Mouse (Mus musculus): ENCODE measurements around the gene Atp6v1a. TPM values are rescaled to one million over a fixed set of nuclear protein-coding genes. Genes with fewer than 3 reads are reported as not detected.

Gene Atp6v1a
- polyA plus RNA-seq, 1 experiment: 214 TPM

GRCm38 (mm10) chr16:44173155-44173941 is 33.8 kb upstream of the Atp6v1a start, which contains the start of gene Usf3:
TSS of gene Usf3 (plus strand) at chr16:44173246.
- TF ChIP-seq CTCF (IDR thresholded peaks at IDR 0.05; ENCODE audit: extremely low read depth, insufficient read depth, low read length) (no peak), POLR2A (IDR thresholded peaks at IDR 0.05; ENCODE audit: extremely low read depth, insufficient read depth, low read length) (no peak)
- Histone ChIP-seq H3K4me1 (ENCODE audit: control insufficient read depth, insufficient read depth, low read length) (peaks cover 3% of the 10 kb centered on the region; the same call in 1 of the 2 replicates), H3K27ac (ENCODE audit: insufficient read depth, low read length) (peak within 1 kb of the TSS; percentile 79), H3K4me3 (ENCODE audit: insufficient read depth, low read length) (peak within 1 kb of the TSS; percentile 82)

GRCm38 (mm10) chr16:44172297-44173154 is 33.0 kb upstream of the Atp6v1a start:
- Histone ChIP-seq H3K4me1 (ENCODE audit: control insufficient read depth, insufficient read depth, low read length) (peaks cover 3% of the 10 kb centered on the region; the same call in 1 of the 2 replicates), H3K27ac (ENCODE audit: insufficient read depth, low read length) (peak overlapping the region; percentile 63), H3K4me3 (ENCODE audit: insufficient read depth, low read length) (peak overlapping the region; percentile 82)
- TF ChIP-seq CTCF (IDR thresholded peaks at IDR 0.05; ENCODE audit: extremely low read depth, insufficient read depth, low read length) (peak; percentile 29; the same call in 1 of the 2 replicates), POLR2A (IDR thresholded peaks at IDR 0.05; ENCODE audit: extremely low read depth, insufficient read depth, low read length) (no peak)

GRCm38 (mm10) chr16:44168990-44169389 is 29.5 kb upstream of the Atp6v1a start:
- no peaks in the 10 kb centered on the region for H3K4me1 ChIP-seq (ENCODE audit: control insufficient read depth, insufficient read depth, low read length)
- no peak overlapping the region for H3K4me3 ChIP-seq (ENCODE audit: insufficient read depth, low read length)
- H3K27ac ChIP-seq (ENCODE audit: insufficient read depth, low read length): no peak overlapping the region
- no peak for TF ChIP-seq CTCF (IDR thresholded peaks at IDR 0.05; ENCODE audit: extremely low read depth, insufficient read depth, low read length)
- TF ChIP-seq POLR2A (IDR thresholded peaks at IDR 0.05; ENCODE audit: extremely low read depth, insufficient read depth, low read length): no peak

- TF ChIP-seq CTCF (IDR thresholded peaks at IDR 0.05; ENCODE audit: extremely low read depth, insufficient read depth, low read length) (no peak), POLR2A (IDR thresholded peaks at IDR 0.05; ENCODE audit: extremely low read depth, insufficient read depth, low read length) (no peak)
- Histone ChIP-seq H3K4me1 (ENCODE audit: control insufficient read depth, insufficient read depth, low read length) (no peaks in the 10 kb centered on the region), H3K27ac (ENCODE audit: insufficient read depth, low read length) (no peak overlapping the region), H3K4me3 (ENCODE audit: insufficient read depth, low read length) (no peak overlapping the region)
Measured at GRCm38 (mm10) chr16:44165182-44165581, 25.7 kb upstream of the Atp6v1a start.

GRCm38 (mm10) chr16:44163831-44164230 is 24.3 kb upstream of the Atp6v1a start:
- Histone ChIP-seq H3K27ac (ENCODE audit: insufficient read depth, low read length) (no peak overlapping the region), H3K4me3 (ENCODE audit: insufficient read depth, low read length) (no peak overlapping the region), H3K4me1 (ENCODE audit: control insufficient read depth, insufficient read depth, low read length) (no peaks in the 10 kb centered on the region)
- no peak for TF ChIP-seq POLR2A (IDR thresholded peaks at IDR 0.05; ENCODE audit: extremely low read depth, insufficient read depth, low read length)
- TF ChIP-seq CTCF (IDR thresholded peaks at IDR 0.05; ENCODE audit: extremely low read depth, insufficient read depth, low read length): no peak

- Histone ChIP-seq H3K4me1 (ENCODE audit: control insufficient read depth, insufficient read depth, low read length) (no peaks in the 10 kb centered on the region), H3K27ac (ENCODE audit: insufficient read depth, low read length) (no peak overlapping the region), H3K4me3 (ENCODE audit: insufficient read depth, low read length) (no peak overlapping the region)
- no peak for TF ChIP-seq POLR2A (IDR thresholded peaks at IDR 0.05; ENCODE audit: extremely low read depth, insufficient read depth, low read length)
Measured at GRCm38 (mm10) chr16:44159325-44159724, 19.8 kb upstream of the Atp6v1a start.

GRCm38 (mm10) chr16:44154497-44155057 is 15.1 kb upstream of the Atp6v1a start:
- H3K4me3 ChIP-seq (ENCODE audit: insufficient read depth, low read length): no peak overlapping the region
- H3K4me1 ChIP-seq (ENCODE audit: control insufficient read depth, insufficient read depth, low read length): no peaks in the 10 kb centered on the region
- TF ChIP-seq POLR2A (IDR thresholded peaks at IDR 0.05; ENCODE audit: extremely low read depth, insufficient read depth, low read length) (no peak), CTCF (IDR thresholded peaks at IDR 0.05; ENCODE audit: extremely low read depth, insufficient read depth, low read length) (no peak)
- H3K27ac ChIP-seq (ENCODE audit: insufficient read depth, low read length): no peak overlapping the region

GRCm38 (mm10) chr16:44149002-44149767 is 9.7 kb upstream of the Atp6v1a start:
- H3K4me1 ChIP-seq (ENCODE audit: control insufficient read depth, insufficient read depth, low read length): no peaks in the 10 kb centered on the region
- TF ChIP-seq POLR2A (IDR thresholded peaks at IDR 0.05; ENCODE audit: extremely low read depth, insufficient read depth, low read length): no peak
- H3K27ac ChIP-seq (ENCODE audit: insufficient read depth, low read length): no peak overlapping the region
- H3K4me3 ChIP-seq (ENCODE audit: insufficient read depth, low read length): no peak overlapping the region

GRCm38 (mm10) chr16:44141483-44141882 is 2.0 kb upstream of the Atp6v1a start:
- peaks cover 2% of the 10 kb centered on the region for H3K4me1 ChIP-seq (ENCODE audit: control insufficient read depth, insufficient read depth, low read length)
- TF ChIP-seq CTCF (IDR thresholded peaks at IDR 0.05; ENCODE audit: extremely low read depth, insufficient read depth, low read length) (no peak), POLR2A (IDR thresholded peaks at IDR 0.05; ENCODE audit: extremely low read depth, insufficient read depth, low read length) (no peak)
- no peak overlapping the region for H3K27ac ChIP-seq (ENCODE audit: insufficient read depth, low read length)
- no peak overlapping the region; the same call in 1 of the 2 replicates for H3K4me3 ChIP-seq (ENCODE audit: insufficient read depth, low read length)
